Mouse (Mus musculus): ENCODE measurements around the gene Shisa7. TPM values are rescaled to one million over a fixed set of nuclear protein-coding genes. Genes with fewer than 3 reads are reported as not detected.
A peak's percentile ranks its signal among the peaks of the same experiment; 100 is the strongest.
"Not testable (repeated sequence)": the region's sequence is repeated elsewhere in the genome, so short reads cannot be mapped to it uniquely, and the experiment has no call there.

The Shisa7 gene
- polyA plus RNA-seq, 1 experiment = 0.48 TPM

- TF ChIP-seq POLR2A (IDR thresholded peaks at IDR 0.05; ENCODE audit: low read depth, low read length) = peak; percentile 66; the same call in 1 of the 2 replicates
- no peak for TF ChIP-seq CTCF (IDR thresholded peaks at IDR 0.05; ENCODE audit: extremely low read depth, insufficient read length, insufficient replicate concordance, low read depth, low read length)
- WGBS = under 1% methylated on average over 62 of the region's 62 CpGs
- no peaks in the 10 kb centered on the region; the same call in 1 of the 2 replicates for H3K4me1 ChIP-seq (ENCODE audit: control insufficient read depth, insufficient read depth, insufficient read length, low read length)
- H3K36me3 ChIP-seq (ENCODE audit: control insufficient read depth, insufficient read depth, low read length) = peaks cover 16% of the 10 kb centered on the region
- H3K4me3 ChIP-seq (ENCODE audit: low read depth, low read length) = peak within 1 kb of the TSS; percentile 65
- H3K27ac ChIP-seq (ENCODE audit: insufficient read depth, low read depth, low read length) = peak within 1 kb of the TSS; percentile 90
- no peaks in the 10 kb centered on the region for H3K27me3 ChIP-seq (ENCODE audit: control insufficient read depth, insufficient read depth, low read length)
Observed at GRCm38 (mm10) chr7:4812303-4813104, 32.0 kb downstream of the Shisa7 start, which contains the start of gene Ube2s. Ube2s (minus strand) TSS chr7:4812590.

GRCm38 (mm10) chr7:4811842-4812302, 32.6 kb downstream of the Shisa7 start:
- TF ChIP-seq POLR2A (IDR thresholded peaks at IDR 0.05; ENCODE audit: low read depth, low read length) = no peak
- no peak for TF ChIP-seq CTCF (IDR thresholded peaks at IDR 0.05; ENCODE audit: extremely low read depth, insufficient read length, insufficient replicate concordance, low read depth, low read length)
- Histone ChIP-seq H3K27ac (ENCODE audit: insufficient read depth, low read depth, low read length) (peak overlapping the region; percentile 14; the same call in 1 of the 2 replicates), H3K4me3 (ENCODE audit: low read depth, low read length) (peak overlapping the region; percentile 65), H3K4me1 (ENCODE audit: control insufficient read depth, insufficient read depth, insufficient read length, low read length) (no peaks in the 10 kb centered on the region; the same call in 1 of the 2 replicates), H3K36me3 (ENCODE audit: control insufficient read depth, insufficient read depth, low read length) (peaks cover 20% of the 10 kb centered on the region), H3K27me3 (ENCODE audit: control insufficient read depth, insufficient read depth, low read length) (no peaks in the 10 kb centered on the region)
- under 1% methylated on average over 31 of the region's 36 CpGs for WGBS

- WGBS = 16% methylated on average over 10 of the region's 10 CpGs
- H3K4me1 ChIP-seq (ENCODE audit: control insufficient read depth, insufficient read depth, insufficient read length, low read length); H3K27ac ChIP-seq (ENCODE audit: insufficient read depth, low read depth, low read length); H3K27me3 ChIP-seq (ENCODE audit: control insufficient read depth, insufficient read depth, low read length): not testable (repeated sequence)
- H3K36me3 ChIP-seq (ENCODE audit: control insufficient read depth, insufficient read depth, low read length) = peaks cover 21% of the 10 kb centered on the region
- peak overlapping the region; percentile 65 for H3K4me3 ChIP-seq (ENCODE audit: low read depth, low read length)
Observed at GRCm38 (mm10) chr7:4811131-4811530, 33.4 kb downstream of the Shisa7 start.

- WGBS = 60% methylated on average over 7 of the region's 7 CpGs
- Histone ChIP-seq H3K4me3 (ENCODE audit: low read depth, low read length) (no peak overlapping the region), H3K4me1 (ENCODE audit: control insufficient read depth, insufficient read depth, insufficient read length, low read length) (no peaks in the 10 kb centered on the region; the same call in 1 of the 2 replicates), H3K27ac (ENCODE audit: insufficient read depth, low read depth, low read length) (no peak overlapping the region), H3K36me3 (ENCODE audit: control insufficient read depth, insufficient read depth, low read length) (peaks cover 25% of the 10 kb centered on the region), H3K27me3 (ENCODE audit: control insufficient read depth, insufficient read depth, low read length) (no peaks in the 10 kb centered on the region)
- TF ChIP-seq POLR2A (IDR thresholded peaks at IDR 0.05; ENCODE audit: low read depth, low read length) (no peak), CTCF (IDR thresholded peaks at IDR 0.05; ENCODE audit: extremely low read depth, insufficient read length, insufficient replicate concordance, low read depth, low read length) (no peak)
Observed at GRCm38 (mm10) chr7:4806716-4807115, 37.8 kb downstream of the Shisa7 start.

GRCm38 (mm10) chr7:4802247-4802646, 42.2 kb downstream of the Shisa7 start:
- H3K27me3 ChIP-seq (ENCODE audit: control insufficient read depth, insufficient read depth, low read length) = no peaks in the 10 kb centered on the region
- no peaks in the 10 kb centered on the region for H3K4me1 ChIP-seq (ENCODE audit: control insufficient read depth, insufficient read depth, insufficient read length, low read length)
- H3K36me3 ChIP-seq (ENCODE audit: control insufficient read depth, insufficient read depth, low read length) = peaks cover 9% of the 10 kb centered on the region
- H3K4me3 ChIP-seq (ENCODE audit: low read depth, low read length) = no peak overlapping the region
- TF ChIP-seq CTCF (IDR thresholded peaks at IDR 0.05; ENCODE audit: extremely low read depth, insufficient read length, insufficient replicate concordance, low read depth, low read length) (no peak), POLR2A (IDR thresholded peaks at IDR 0.05; ENCODE audit: low read depth, low read length) (no peak)
- no peak overlapping the region for H3K27ac ChIP-seq (ENCODE audit: insufficient read depth, low read depth, low read length)

GRCm38 (mm10) chr7:4795767-4796433, 48.6 kb downstream of the Shisa7 start:
- H3K4me3 ChIP-seq (ENCODE audit: low read depth, low read length) = no peak overlapping the region
- H3K4me1 ChIP-seq (ENCODE audit: control insufficient read depth, insufficient read depth, insufficient read length, low read length) = no peaks in the 10 kb centered on the region
- WGBS = 57% methylated on average over 7 of the region's 7 CpGs
- peaks cover 20% of the 10 kb centered on the region for H3K36me3 ChIP-seq (ENCODE audit: control insufficient read depth, insufficient read depth, low read length)
- no peaks in the 10 kb centered on the region for H3K27me3 ChIP-seq (ENCODE audit: control insufficient read depth, insufficient read depth, low read length)
- peak; percentile 7; the same call in 1 of the 2 replicates for TF ChIP-seq CTCF (IDR thresholded peaks at IDR 0.05; ENCODE audit: extremely low read depth, insufficient read length, insufficient replicate concordance, low read depth, low read length)
- no peak for TF ChIP-seq POLR2A (IDR thresholded peaks at IDR 0.05; ENCODE audit: low read depth, low read length)
- no peak overlapping the region for H3K27ac ChIP-seq (ENCODE audit: insufficient read depth, low read depth, low read length)

GRCm38 (mm10) chr7:4794631-4795168, 49.8 kb downstream of the Shisa7 start:
- 0 out of 2 replicates have a peak overlapping the region, but pooled peaks have one; percentile 6 for H3K27ac ChIP-seq (ENCODE audit: insufficient read depth, low read depth, low read length)
- peaks cover 5% of the 10 kb centered on the region; the same call in 1 of the 2 replicates for H3K4me1 ChIP-seq (ENCODE audit: control insufficient read depth, insufficient read depth, insufficient read length, low read length)
- peaks cover 20% of the 10 kb centered on the region for H3K36me3 ChIP-seq (ENCODE audit: control insufficient read depth, insufficient read depth, low read length)
- H3K27me3 ChIP-seq (ENCODE audit: control insufficient read depth, insufficient read depth, low read length) = no peaks in the 10 kb centered on the region
- no peak for TF ChIP-seq POLR2A (IDR thresholded peaks at IDR 0.05; ENCODE audit: low read depth, low read length)
- no peak overlapping the region for H3K4me3 ChIP-seq (ENCODE audit: low read depth, low read length)
- WGBS = 59% methylated on average over 3 of the region's 3 CpGs

All from small intestine, adult 2 months (tissue).